Mouse (Mus musculus) E14TG2a.4 (cell line): ENCODE data around the gene Cenpm.

Experiments
- CTCF ChIP-seq: conservative IDR thresholded peaks from 2 replicates; pipeline ENCODE4 v1.5.1; 2014; ENCODE audit warnings: low read length
- NANOG ChIP-seq: IDR thresholded peaks from 2 replicates; pipeline ENCODE4 v1.6.1; 2014; ENCODE audit warnings: borderline replicate concordance, low read length, mixed read lengths

- TF ChIP-seq CTCF (no peak), NANOG (no peak)
Observed at GRCm38 (mm10) chr15:82252097-82252496, 7.5 kb upstream of the Cenpm start, which contains the start of gene 1500009C09Rik.
